Mouse (Mus musculus) liver, embryonic 15.5 days (tissue): Measurements from ENCODE around the gene Washc2. TPM values are rescaled to one million over a fixed set of nuclear protein-coding genes. Genes with fewer than 3 reads are reported as not detected.
A peak's percentile ranks its signal among the peaks of the same experiment; 100 is the strongest.
"Not testable (repeated sequence)": the region's sequence is repeated elsewhere in the genome, so short reads cannot be mapped to it uniquely, and the experiment has no call there.

ENCODE experiments used
- ATAC-seq: fragments of 200-750 bp; cut with Nextera tagmentation; 2 replicates; pipeline ENCODE4 v1.8.0; 2017; ENCODE audit warnings: moderate number of reproducible peaks, mild to moderate bottlenecking, moderate library complexity; ENCODE audit not compliant: insufficient read depth
- H3K27ac ChIP-seq: fragments of 300-500 bp; sonication (generic); replicated peaks from 2 replicates; pipeline ENCODE4 v1.5.1; 2015; ENCODE audit warnings: mild to moderate bottlenecking, inconsistent platforms
- H3K27me3 ChIP-seq: fragments of 300-500 bp; sonication (generic); 2 replicates; pipeline ENCODE4 v1.6.1; 2015; ENCODE audit warnings: mild to moderate bottlenecking, inconsistent platforms
- H3K36me3 ChIP-seq: fragments of 300-500 bp; sonication (generic); replicated peaks from 2 replicates; pipeline ENCODE4 v1.6.1; 2015; ENCODE audit warnings: moderate library complexity, mild to moderate bottlenecking, inconsistent platforms
- H3K4me1 ChIP-seq: fragments of 300-500 bp; sonication (generic); replicated peaks from 2 replicates; pipeline ENCODE4 v1.6.1; 2015; ENCODE audit warnings: inconsistent platforms
- H3K4me2 ChIP-seq: fragments of 300-500 bp; sonication (generic); 2 replicates; pipeline ENCODE4 v1.6.1; 2015; ENCODE audit warnings: moderate library complexity, mild to moderate bottlenecking, inconsistent platforms
- H3K4me3 ChIP-seq: fragments of 300-500 bp; sonication (generic); replicated peaks from 2 replicates; pipeline ENCODE4 v1.5.1; 2015; ENCODE audit warnings: mild to moderate bottlenecking, inconsistent platforms
- H3K9ac ChIP-seq: fragments of 300-500 bp; sonication (generic); 2 replicates; pipeline ENCODE4 v1.6.1; 2015; ENCODE audit warnings: moderate library complexity, mild to moderate bottlenecking, inconsistent platforms
- H3K9me3 ChIP-seq: fragments of 300-500 bp; sonication (generic); replicated peaks from 2 replicates; pipeline ENCODE4 v1.6.1; 2016; ENCODE audit warnings: inconsistent platforms
- WGBS: fragments of 180-500 bp; shearing (Covaris S2); methylation state at CpG from one replicate; pipeline ENCODE4 v1.1.7; 2015; ENCODE audit warnings: mixed read lengths; ENCODE audit not compliant: insufficient replicate concordance; 5-methylcytosine and 5-hydroxymethylcytosine counted together
- polyA plus RNA-seq: library from polyadenylated mRNA; unstranded; fragments of >200 nt; fragmentation: Nextera tagmentation; extraction: Ambion mirVana; gene quantifications from 2 replicates; pipeline ENCODE4 v1.2.1, GENCODE M21; 2015

Washc2 gene
- polyA plus RNA-seq, 1 experiment from 2014 or later, result 13.7 TPM

DNA sequence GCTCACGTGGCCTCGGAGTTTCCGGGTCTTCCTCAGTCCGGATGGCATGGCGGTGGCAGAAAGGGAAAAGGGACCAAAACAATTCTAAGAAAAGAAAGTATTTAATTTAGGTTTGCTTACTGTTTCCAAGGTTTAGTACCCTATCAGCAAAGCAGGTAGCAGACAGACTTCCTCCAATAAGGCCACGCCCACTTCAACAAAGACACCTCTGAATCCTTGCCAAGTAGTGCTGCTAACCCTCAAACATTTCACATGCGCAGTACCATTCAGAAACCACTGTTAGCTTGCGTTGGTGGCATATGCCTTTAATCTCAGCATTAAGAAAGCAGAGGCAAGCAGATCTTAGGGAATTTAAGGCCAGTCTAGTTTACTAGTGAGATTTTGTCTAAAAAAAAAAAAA is 12.0 kb upstream of the Washc2 start:
- ATAC-seq, result no peak
- H3K4me3 ChIP-seq, result no peak overlapping the region
- no peak overlapping the region for H3K9ac ChIP-seq

DNA sequence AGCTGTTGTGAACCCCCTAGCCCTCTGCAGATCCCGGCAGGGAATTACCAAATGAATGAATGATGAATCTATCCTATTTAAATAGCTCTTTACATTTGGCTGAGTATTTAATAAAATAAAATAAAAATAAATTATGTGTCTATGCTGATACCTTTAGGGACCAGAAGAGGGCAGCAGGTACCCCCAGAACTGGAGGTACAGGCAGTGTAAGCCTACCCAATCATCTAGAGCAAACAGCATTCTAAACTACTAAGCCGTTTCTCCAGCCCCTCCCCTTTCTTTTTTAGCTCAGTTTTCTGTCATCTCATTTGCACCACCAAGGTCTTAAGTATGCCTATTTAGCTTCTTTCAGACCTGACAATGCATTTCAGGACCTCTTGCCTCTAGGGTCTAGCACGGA is 9.7 kb upstream of the Washc2 start:
- 22% methylated on average over 3 of the region's 3 CpGs for WGBS
- peaks cover 4% of the 10 kb centered on the region for H3K27me3 ChIP-seq
- no peaks in the 10 kb centered on the region for H3K36me3 ChIP-seq
- ATAC-seq, result no peak
- H3K9me3 ChIP-seq, result no peaks in the 10 kb centered on the region
- no peak overlapping the region for H3K27ac ChIP-seq
- H3K9ac ChIP-seq, result no peak overlapping the region
- H3K4me2 ChIP-seq, result no peak overlapping the region
- H3K4me1 ChIP-seq, result peaks cover 15% of the 10 kb centered on the region
- H3K4me3 ChIP-seq, result no peak overlapping the region

More for the DNA sequence above, 12.0 kb upstream of the Washc2 start:
- Histone ChIP-seq H3K9me3 (no peaks in the 10 kb centered on the region), H3K36me3 (no peaks in the 10 kb centered on the region), H3K27me3 (peaks cover 11% of the 10 kb centered on the region), H3K4me1 (peaks cover 31% of the 10 kb centered on the region), H3K27ac (no peak overlapping the region), H3K4me2 (no peak overlapping the region)
- 64% methylated on average over 8 of the region's 8 CpGs for WGBS

DNA sequence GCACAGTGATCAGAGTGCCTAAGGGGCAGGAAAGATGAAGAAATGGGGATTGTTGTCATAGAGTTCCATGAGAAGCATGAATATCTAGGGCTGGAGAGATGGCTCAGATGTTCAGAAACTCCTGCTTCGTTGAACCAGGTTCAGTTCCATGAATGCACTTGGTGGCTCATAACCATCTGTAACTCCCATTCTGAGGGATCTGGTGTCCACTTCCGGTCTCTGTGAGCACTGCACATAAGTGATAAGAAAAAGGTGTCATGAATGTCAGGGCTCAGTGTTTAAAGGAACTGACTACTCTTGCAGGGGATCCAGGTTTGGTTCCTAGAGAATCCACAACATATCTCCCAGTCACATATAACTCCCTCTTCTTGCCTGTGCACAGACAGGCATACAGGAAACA is 8.2 kb upstream of the Washc2 start:
- Histone ChIP-seq H3K27ac (no peak overlapping the region), H3K9ac (no peak overlapping the region), H3K27me3 (peaks cover 4% of the 10 kb centered on the region; the same call in 1 of the 2 replicates), H3K4me2 (no peak overlapping the region), H3K4me3 (no peak overlapping the region), H3K36me3 (no peaks in the 10 kb centered on the region), H3K4me1 (peaks cover 5% of the 10 kb centered on the region), H3K9me3 (no peaks in the 10 kb centered on the region)
- ATAC-seq, result no peak
- 18% methylated on average over 2 of the region's 2 CpGs for WGBS

DNA sequence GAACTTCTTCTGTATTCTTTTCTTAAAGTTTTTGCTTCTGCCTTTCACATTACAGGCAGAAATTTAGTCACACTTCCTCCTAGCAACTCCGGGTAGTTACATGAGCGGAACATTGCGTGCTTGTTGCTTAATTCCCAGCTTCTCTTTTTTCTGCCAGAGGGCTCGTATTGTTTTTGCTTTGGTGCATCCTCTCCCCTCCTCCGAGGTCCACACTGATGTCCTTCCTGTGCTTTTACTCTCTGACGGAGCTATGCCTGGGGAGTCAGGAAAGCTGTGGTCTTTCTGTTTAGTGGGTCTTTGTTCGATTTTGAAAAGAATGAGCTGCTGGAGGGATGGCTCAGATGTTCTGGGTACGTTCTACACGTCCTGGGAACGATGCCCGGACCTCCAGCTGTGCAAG is 19.9 kb downstream of the Washc2 start:
- 50% methylated on average over 11 of the region's 11 CpGs for WGBS
- Histone ChIP-seq H3K9ac (no peak overlapping the region), H3K4me1 (peaks cover 13% of the 10 kb centered on the region), H3K36me3 (peaks cover 56% of the 10 kb centered on the region), H3K4me3 (no peak overlapping the region), H3K4me2 (no peak overlapping the region), H3K9me3 (no peaks in the 10 kb centered on the region), H3K27ac (peak overlapping the region; percentile 57; the same call in 1 of the 2 replicates), H3K27me3 (no peaks in the 10 kb centered on the region)
- no peak for ATAC-seq

DNA sequence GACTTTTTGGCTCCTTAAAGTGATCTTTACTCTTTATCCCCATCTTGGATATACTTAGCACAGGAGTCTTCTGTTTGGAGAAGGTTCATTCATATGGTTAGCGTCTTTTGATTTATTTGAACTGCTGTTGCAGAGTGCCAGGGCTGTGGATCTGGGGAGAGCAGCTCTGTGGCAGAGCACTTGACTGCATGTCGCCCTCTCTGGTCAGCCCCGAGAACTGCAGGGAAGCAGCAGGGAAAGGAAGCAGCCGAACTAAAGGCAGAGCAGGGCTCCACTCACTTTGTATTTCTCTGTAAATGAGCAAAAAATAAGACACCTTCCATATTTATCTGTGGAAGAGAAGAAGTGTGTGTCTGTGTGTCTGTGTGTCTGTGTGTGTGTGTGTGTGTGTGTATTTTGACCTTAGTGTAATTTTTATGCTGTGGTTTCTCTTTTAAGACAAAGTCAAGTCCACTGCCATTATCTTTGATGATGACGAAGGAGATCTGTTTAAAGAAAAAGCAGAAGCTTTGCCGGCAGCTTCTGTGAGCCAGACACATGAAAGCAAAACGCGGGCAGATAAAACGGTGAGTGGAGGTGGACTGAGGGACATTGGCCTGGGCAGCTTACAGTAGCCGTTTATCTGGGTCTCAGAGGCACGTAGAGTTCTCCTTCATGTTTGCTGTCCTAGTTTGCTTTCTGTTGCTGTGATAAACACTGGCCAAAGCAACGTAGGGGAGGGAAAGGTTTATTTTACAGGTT is 21.1 kb downstream of the Washc2 start:
- peaks cover 58% of the 10 kb centered on the region for H3K36me3 ChIP-seq
- H3K4me1 ChIP-seq, result peaks cover 13% of the 10 kb centered on the region
- no peak overlapping the region for H3K9ac ChIP-seq
- H3K4me2 ChIP-seq, result peak overlapping the region; percentile 27
- H3K27me3 ChIP-seq, result no peaks in the 10 kb centered on the region
- ATAC-seq, result peak; percentile 63
- no peaks in the 10 kb centered on the region for H3K9me3 ChIP-seq
- H3K27ac ChIP-seq, result peak overlapping the region; percentile 7; the same call in 1 of the 2 replicates
- WGBS, result 45% methylated on average over 12 of the region's 12 CpGs
- H3K4me3 ChIP-seq, result no peak overlapping the region

DNA sequence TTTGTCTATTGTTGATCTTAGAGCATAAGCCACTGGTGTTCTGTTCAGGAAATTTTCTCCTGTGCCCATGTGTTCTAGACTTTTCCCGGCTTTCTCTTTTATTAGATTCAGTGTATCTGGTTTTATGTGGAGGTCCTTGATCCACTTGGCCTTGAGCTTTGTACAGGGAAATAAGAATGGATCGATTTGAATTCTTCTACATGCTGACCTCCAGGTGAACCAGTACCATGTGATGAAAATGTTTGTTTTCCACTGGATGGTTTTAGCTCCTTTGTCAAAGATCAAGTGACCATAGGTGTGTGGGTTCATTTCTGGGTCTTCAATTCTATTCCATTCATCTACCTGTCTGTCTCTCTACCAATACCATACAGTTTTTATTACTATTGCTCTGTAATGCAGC is 27.0 kb downstream of the Washc2 start:
- not testable (repeated sequence) for H3K27me3 ChIP-seq, H3K9me3 ChIP-seq, H3K27ac ChIP-seq, H3K9ac ChIP-seq, H3K4me3 ChIP-seq, ATAC-seq, H3K4me2 ChIP-seq, H3K4me1 ChIP-seq
- H3K36me3 ChIP-seq, result peaks cover 54% of the 10 kb centered on the region
- WGBS, result 64% methylated on average over 2 of the region's 2 CpGs

DNA sequence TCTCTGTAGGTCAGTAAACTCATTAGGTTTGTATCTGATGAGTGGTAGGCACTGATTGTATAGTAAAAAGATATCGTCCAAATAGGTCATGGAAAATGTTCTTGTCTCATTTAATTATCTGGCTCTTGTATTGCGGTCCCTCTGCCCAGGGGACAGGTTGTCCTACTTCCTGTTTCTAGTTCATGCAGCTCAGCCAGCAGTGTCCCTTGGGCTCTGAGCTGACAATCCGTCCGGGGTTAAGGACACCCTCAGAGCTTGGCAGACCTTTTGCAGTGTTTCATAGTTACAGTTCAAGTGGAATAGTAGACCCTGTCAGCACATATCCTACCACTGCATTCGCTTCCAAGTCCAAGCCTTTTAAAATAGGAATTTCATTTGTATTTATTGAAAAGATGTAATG is 27.5 kb downstream of the Washc2 start:
- H3K4me2 ChIP-seq, result no peak overlapping the region
- no peak overlapping the region for H3K9ac ChIP-seq
- H3K4me1 ChIP-seq, result no peaks in the 10 kb centered on the region
- no peak overlapping the region for H3K27ac ChIP-seq
- H3K27me3 ChIP-seq, result no peaks in the 10 kb centered on the region
- H3K36me3 ChIP-seq, result peaks cover 58% of the 10 kb centered on the region
- H3K9me3 ChIP-seq, result no peaks in the 10 kb centered on the region
- WGBS, result 72% methylated on average over 5 of the region's 5 CpGs
- ATAC-seq, result no peak
- no peak overlapping the region for H3K4me3 ChIP-seq

DNA sequence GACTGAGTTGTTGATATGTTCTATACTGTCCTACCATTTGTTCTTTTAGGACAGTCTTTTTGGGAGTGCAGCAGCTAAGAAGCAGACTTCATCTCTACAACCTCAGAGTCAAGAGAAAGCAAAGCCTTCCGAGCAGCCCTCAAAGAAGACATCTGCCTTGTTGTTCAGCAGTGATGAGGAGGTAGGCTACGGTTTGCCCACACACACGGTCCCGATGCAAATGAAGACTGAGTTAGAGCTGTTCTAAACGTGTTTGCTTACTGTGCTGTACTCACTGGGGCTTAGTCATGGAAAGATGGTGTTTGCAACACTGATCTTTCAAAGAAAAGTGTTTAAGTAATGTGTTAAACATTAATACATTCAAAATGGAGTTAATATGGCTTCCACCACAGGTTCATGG is 30.2 kb downstream of the Washc2 start:
- no peaks in the 10 kb centered on the region for H3K4me1 ChIP-seq
- peaks cover 54% of the 10 kb centered on the region for H3K36me3 ChIP-seq
- no peak overlapping the region for H3K4me3 ChIP-seq
- H3K4me2 ChIP-seq, result no peak overlapping the region
- H3K9ac ChIP-seq, result no peak overlapping the region
- H3K27me3 ChIP-seq, result no peaks in the 10 kb centered on the region
- no peaks in the 10 kb centered on the region for H3K9me3 ChIP-seq
- no peak overlapping the region for H3K27ac ChIP-seq
- WGBS, result 65% methylated on average over 5 of the region's 5 CpGs
- no peak for ATAC-seq

DNA sequence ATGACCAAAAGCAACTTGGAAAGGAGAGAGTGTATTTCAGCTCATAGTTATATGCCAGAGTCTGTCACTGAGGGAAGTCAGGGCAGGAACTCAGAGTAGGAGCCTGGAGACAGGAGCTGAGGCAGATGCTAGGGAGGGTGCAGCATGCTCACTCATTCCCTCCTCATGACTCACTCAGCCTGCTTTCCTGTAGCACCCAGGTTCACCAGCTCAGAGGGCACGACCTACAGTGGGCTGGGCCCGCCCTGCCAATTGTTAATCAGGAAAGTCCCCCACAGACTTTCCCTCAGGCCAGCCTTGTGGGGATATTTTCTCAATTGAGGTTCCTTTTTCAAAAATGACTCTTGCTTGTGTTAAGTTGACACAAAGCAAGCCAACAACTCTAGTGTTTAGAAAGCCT is 32.5 kb downstream of the Washc2 start:
- WGBS, result 61% methylated on average over 2 of the region's 2 CpGs
- H3K36me3 ChIP-seq, result peaks cover 61% of the 10 kb centered on the region

GRCm38 (mm10) chr6:116259649-116260048 is 51.8 kb downstream of the Washc2 start:
- Histone ChIP-seq H3K27me3 (no peaks in the 10 kb centered on the region), H3K27ac (0 out of 2 replicates have a peak overlapping the region, but pooled peaks have one; percentile 38)

More for the DNA sequence above, 32.5 kb downstream of the Washc2 start:
- no peak overlapping the region for H3K9ac ChIP-seq
- H3K27ac ChIP-seq, result no peak overlapping the region
- no peaks in the 10 kb centered on the region for H3K4me1 ChIP-seq
- H3K27me3 ChIP-seq, result no peaks in the 10 kb centered on the region
- no peak overlapping the region for H3K4me2 ChIP-seq
- ATAC-seq, result no peak
- no peaks in the 10 kb centered on the region for H3K9me3 ChIP-seq
- no peak overlapping the region for H3K4me3 ChIP-seq

GRCm38 (mm10) chr6:116260481-116260880 is 52.6 kb downstream of the Washc2 start:
- H3K9ac ChIP-seq, result no peak overlapping the region
- H3K9me3 ChIP-seq, result no peaks in the 10 kb centered on the region
- H3K4me2 ChIP-seq, result no peak overlapping the region
- H3K4me1 ChIP-seq, result peaks cover 19% of the 10 kb centered on the region
- H3K27ac ChIP-seq, result 0 out of 2 replicates have a peak overlapping the region, but pooled peaks have one; percentile 38
- ATAC-seq, result no peak
- H3K4me3 ChIP-seq, result no peak overlapping the region
- 74% methylated on average over 5 of the region's 5 CpGs for WGBS
- H3K27me3 ChIP-seq, result no peaks in the 10 kb centered on the region
- peaks cover 18% of the 10 kb centered on the region; the same call in 1 of the 2 replicates for H3K36me3 ChIP-seq

More at GRCm38 (mm10) chr6:116259649-116260048, 51.8 kb downstream of the Washc2 start:
- no peak for ATAC-seq
- H3K9me3 ChIP-seq, result no peaks in the 10 kb centered on the region
- no peak overlapping the region for H3K4me2 ChIP-seq
- peaks cover 11% of the 10 kb centered on the region for H3K4me1 ChIP-seq
- WGBS, result 85% methylated on average over 4 of the region's 4 CpGs
- peaks cover 27% of the 10 kb centered on the region for H3K36me3 ChIP-seq
- no peak overlapping the region for H3K4me3 ChIP-seq
- no peak overlapping the region for H3K9ac ChIP-seq
